Comparison of ENCODE assay signal across 14 mouse cellular contexts in the genomic region with DNA sequence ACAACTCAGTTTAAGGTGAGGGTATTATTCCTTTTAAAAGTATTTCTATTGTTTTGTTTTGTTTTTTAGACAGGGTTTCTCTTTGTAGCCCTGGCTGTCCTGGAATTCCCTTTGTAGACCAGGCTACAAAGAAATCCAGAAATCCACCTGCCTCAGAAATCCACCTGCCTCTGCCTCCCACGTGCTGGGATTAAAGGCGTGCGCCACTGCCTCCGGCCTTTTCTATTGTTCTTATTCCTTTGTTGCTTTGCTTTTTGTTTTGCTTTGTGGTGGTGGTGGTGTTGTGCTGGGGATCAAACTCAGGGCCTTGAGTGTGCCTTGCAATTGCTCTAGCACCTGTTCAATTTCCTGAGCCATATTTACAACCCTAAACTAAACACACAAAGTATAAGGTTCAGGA.
"Had no signal": no experiment of that assay in that cellular context is flagged by ENCODE, and none has a peak within 500 bp of the region (broad histone marks: within the 10 kb centered on the region; RNA-seq: fewer than 3 reads in every experiment).

No protein-coding gene starts in this region.

- H3K4me2 ChIP-seq: lung, embryonic 14.5 days; midbrain, embryonic 12.5 days; neural tube, embryonic 12.5 days; stomach, embryonic 15.5 days had no signal

- DNase-seq: lung, adult 18-20 months; lung, embryonic 14.5 days; lung, postnatal 10 days; lung, postnatal 4 days; midbrain, embryonic 14.5 days; right cerebral cortex, postnatal 14 days; thymus, adult 2 months; thymus, postnatal 25 days; thymus, postnatal 4 days had no signal

- H3K27me3 ChIP-seq: midbrain, embryonic 12.5 days; neural tube, embryonic 12.5 days; stomach, embryonic 15.5 days had no signal

- H3K9me3 ChIP-seq: midbrain, embryonic 10.5 days; midbrain, embryonic 12.5 days; neural tube, embryonic 12.5 days; stomach, embryonic 15.5 days had no signal

- H3K4me3 ChIP-seq: midbrain, embryonic 10.5 days; midbrain, embryonic 12.5 days; neural tube, embryonic 12.5 days; stomach, embryonic 15.5 days had no signal

- H3K4me1 ChIP-seq: midbrain, embryonic 10.5 days; midbrain, embryonic 12.5 days; neural tube, embryonic 12.5 days; stomach, embryonic 15.5 days had no signal

- H3K27ac ChIP-seq: midbrain, embryonic 10.5 days; midbrain, embryonic 12.5 days; neural tube, embryonic 12.5 days; stomach, embryonic 15.5 days; stomach, postnatal 0 days had no signal

- H3K9ac ChIP-seq: lung, embryonic 14.5 days; midbrain, embryonic 12.5 days; neural tube, embryonic 12.5 days; stomach, embryonic 15.5 days had no signal

- H3K36me3 ChIP-seq: midbrain, embryonic 10.5 days; midbrain, embryonic 12.5 days; neural tube, embryonic 12.5 days; stomach, embryonic 15.5 days had no signal
